Mouse (Mus musculus) mouse embryonic stem cell (cell line): ENCODE data around the gene Gm5136.

ENCODE experiments used
- in situ Hi-C, 2 experiments: fragments of 300-500 bp; cut with MboI; formaldehyde crosslinking; loops; 1 replicate in 1 of 2; 3 replicates in 1 of 2; pipeline ENCODE4 v1.14.3; 2019 to 2020; ENCODE audit warnings: low sequenced_read_pairs in 2 of 2, low pct_unique_long_range_greater_than_20kb in 1 of 2, mixed read lengths in 1 of 2; ENCODE audit not compliant: unreplicated experiment in 1 of 2

Gene Gm5136

DNA sequence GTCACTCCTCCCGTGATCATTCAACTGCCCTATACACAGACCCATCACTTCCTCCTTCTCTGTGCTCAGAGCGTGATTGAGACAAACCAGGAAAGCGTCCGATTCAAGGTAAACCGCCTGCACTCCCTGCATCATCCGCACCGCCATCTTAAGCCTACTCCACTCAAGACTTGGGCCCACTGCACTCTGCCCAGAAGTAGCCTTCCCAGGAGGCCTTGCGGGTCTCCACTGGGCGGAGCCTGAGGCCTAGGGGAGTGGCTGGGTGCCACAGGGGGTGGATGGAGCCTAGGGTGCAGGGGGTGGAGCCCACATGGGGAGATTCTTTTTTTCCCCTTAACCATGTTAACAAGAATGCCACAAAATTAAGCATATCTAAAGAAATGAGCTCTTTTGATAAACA lies at the start of gene Gm5136:
Gm5136 (minus strand) TSS at position 215 of the 400 bp plus-strand sequence.
- in situ Hi-C loops, result no loop called here

DNA sequence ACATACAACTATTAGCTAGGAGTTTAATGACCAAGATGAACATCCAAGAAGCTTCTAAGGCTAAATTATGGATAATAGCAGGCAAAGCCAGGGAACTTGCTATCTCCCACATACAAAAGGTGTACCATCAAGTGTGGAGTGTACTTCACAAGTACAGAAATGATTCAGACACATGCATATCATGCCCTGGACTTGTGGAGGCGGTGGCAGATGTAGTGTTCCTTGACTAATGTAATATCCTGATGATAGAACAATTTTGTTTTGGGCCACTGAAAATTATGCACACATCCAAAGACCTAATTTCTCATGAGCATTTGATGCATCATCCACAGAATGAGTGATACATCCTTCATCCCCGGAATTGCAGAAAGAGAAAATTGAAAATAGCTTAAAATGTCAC lies 43.8 kb upstream of the Gm5136 start:
- in situ Hi-C loops, result no loop called here

DNA sequence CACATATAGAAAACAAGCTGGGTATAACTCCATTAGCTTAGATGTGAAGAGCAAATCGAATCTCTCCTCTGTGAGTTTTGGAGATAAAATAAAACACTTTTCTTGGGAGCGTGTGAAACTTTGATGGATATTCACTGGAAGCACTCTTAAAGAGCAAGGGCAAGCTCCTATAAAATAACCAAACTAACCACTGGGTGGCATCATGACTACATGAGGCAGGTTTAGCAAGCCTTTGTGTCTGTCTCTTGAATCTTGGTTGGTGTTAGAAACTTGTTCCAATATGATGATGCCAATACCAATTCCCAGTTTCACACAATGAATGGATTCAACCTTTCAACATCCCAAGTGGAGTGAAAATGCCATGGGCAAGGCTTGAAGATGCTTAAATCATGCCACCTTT lies 34.0 kb upstream of the Gm5136 start:
- in situ Hi-C loops, result no loop called here

DNA sequence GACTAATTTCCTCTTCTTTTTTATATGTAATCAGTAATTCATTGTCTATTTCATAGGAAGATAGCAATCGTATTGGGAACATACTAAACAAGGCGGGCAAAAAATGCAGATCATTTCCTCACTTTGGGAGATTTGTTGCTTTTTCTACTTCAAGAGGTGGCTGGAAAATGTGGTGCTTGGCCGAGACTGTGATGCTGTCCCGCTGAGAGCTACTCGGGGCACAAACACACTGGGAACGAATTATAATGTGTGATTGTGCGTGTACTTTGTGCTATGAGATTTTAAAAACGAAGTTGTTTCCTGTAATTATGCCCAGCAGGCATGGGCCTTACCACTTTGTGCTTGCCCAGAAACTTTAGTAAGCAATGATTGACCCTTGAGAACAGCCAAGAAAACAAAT lies 29.0 kb upstream of the Gm5136 start:
- in situ Hi-C loops, result no loop called here

DNA sequence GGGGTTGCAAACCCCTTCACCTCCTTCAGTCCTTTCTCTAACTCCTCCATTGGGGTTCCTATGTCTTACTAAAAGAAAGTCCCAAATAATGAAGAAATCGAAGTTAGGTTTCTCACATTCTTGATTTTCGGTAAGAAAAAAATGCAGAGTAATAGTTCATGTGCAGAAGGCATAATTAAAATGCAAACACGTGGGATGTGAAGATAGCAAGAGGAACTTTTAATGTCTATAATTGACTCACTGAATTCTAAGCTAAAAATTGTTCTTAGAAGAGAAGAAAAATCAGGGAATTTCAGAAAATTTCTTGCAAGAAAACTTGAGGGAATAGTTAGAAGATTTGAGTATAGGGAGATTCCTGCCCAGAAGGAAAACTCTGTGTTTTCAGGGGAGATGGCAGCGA lies 26.4 kb upstream of the Gm5136 start:
- in situ Hi-C loops, result no loop called here

DNA sequence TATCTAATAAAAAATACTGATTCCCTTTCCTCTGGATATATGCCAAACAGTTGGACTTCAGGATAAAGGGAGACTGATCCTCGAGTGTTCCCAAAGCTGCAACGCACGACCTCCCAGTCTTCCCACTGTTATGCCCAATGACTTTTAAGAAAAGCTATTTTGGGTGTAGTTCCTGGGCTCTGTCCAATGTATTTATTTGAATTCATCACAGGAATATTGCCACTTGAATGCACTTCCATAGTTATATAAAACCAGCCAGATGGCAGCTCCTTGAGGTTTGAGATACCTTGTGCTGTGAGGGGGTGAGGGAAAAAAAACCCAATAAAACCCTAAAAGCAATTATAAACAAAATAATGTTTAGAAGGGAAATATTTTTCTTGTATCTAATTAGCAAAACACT lies 24.9 kb upstream of the Gm5136 start:
- in situ Hi-C loops, result no loop called here

DNA sequence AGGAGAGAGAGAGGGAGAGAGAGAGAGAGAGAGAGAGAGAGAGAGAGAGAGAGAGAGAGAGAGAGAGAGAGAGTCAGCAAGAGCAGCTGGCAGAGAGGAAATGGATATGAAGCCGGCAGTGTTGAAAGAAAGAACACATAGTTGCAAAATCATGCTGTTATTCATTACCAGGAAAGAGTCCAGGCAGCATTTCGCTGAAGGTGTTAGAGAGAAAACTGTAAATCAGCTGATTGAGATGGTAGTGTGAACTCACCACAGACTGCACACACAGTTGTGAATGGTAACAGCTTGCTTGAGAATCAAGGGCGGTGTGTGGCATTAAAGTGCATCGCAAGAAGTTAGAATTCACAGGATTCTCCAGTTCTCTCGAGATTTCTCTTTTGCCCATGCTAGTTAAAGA lies 10.6 kb upstream of the Gm5136 start:
- in situ Hi-C loops, result no loop called here

DNA sequence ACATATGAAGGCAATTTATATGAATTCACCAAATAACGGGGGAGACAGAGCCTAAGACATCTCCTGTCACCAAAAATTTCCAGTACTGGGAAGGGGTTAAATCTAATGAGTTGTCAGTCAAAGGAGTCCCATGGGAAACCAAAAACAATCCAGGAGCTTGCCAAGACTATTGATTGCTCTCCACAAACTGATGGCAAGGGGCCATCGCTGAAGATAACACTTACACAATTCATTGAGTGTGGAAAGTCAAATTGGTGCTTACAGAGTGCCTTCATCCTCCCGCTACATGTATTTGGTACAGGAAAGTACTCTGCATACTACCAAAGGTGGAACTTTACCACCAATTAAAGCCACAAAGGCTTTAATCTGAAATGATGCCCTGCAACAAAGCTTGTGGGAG lies 5.7 kb upstream of the Gm5136 start:
- in situ Hi-C loops, result no loop called here

DNA sequence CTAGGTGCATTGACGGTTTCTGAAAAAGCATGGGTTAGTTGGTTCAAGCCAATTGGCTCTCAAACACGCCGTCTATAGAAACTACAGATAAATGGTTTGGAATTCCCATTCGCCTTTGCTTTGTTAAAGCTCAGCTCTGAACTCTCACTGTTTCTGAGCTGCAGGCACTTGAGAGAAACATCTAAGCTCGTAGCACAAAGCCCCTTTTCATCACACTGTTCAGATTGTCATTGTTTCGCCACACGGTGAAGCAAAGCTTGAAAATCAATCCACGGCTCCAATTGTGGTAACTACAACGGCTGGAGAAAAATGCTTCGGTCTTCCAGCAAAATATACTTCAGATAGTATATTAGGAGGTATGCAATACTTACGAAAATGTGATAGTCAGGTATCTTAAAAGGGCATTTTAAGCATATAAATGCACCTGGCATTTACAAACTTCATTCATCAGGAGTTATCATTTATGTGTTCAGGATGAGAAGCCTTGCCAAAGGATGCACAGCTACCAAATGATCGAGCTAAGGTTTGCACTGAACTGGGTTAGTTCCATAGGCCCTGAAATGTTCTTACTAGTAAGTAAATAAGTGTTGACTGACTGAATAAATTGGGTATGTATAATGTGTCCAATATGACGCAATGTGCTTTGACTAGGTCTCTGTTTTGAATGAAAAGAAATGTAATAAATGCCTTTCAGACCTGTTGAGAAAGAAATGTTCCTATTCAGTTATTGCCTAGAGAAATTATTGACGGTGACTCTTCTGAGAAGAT lies 1.6 kb upstream of the Gm5136 start:
- in situ Hi-C loops, result no loop called here

DNA sequence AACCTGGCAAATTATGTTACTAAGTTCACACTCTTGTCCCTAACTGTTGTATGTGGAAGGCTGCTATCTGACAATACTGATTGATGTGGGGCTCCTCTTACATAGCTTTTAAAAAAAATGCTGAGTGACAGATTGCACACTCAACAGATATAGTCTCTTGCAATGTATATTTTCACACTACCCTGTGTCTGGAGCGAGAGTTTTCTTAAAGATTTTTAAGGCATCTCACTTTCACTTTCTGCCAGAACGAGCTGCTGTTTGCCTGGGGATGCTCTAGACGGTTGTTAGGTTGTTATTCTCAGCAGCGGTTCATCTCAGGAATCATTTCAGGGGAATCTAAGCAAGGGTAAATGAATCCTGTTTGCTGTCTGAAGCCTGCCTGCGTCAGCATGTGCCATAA lies 2.9 kb downstream of the Gm5136 start:
- in situ Hi-C loops, result no loop called here

DNA sequence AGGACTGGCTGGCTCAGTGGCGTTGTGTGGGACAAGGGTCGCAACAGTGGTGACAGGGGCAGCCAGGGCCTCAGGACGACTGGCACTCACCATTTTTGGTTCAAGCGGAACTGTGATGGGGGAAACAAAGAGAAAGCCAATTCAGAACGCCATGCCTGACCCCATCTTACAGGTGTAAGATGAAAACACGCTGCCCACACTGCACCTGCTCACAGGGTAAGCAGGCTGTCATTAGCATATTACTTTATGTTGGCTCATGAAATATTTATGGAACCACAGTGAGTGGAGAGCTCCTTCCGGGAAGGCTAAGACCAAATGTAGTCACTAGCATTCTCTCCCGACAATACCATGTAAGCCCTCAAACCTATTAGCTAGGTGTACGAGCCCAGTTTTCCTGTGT lies 9.0 kb downstream of the Gm5136 start:
- in situ Hi-C loops, result no loop called here

DNA sequence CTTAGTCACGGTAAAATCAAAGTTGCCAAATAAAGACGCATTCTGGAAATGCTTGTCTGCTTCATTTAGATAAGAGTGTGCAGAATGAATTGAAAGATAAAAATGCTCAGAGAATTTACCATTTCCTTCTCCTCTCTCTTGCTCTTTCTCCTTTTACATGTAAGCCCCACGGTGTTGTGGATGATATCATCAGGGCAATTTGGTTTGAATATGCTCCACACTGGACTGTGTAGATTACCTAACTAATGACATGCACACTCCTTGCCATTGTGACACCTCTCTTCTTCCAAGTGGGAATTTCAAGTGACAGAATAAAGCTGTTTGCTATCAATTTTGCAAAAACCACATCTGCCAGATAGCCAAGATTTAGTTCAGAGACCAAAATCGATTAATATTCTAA lies 13.3 kb downstream of the Gm5136 start:
- in situ Hi-C loops, result no loop called here

DNA sequence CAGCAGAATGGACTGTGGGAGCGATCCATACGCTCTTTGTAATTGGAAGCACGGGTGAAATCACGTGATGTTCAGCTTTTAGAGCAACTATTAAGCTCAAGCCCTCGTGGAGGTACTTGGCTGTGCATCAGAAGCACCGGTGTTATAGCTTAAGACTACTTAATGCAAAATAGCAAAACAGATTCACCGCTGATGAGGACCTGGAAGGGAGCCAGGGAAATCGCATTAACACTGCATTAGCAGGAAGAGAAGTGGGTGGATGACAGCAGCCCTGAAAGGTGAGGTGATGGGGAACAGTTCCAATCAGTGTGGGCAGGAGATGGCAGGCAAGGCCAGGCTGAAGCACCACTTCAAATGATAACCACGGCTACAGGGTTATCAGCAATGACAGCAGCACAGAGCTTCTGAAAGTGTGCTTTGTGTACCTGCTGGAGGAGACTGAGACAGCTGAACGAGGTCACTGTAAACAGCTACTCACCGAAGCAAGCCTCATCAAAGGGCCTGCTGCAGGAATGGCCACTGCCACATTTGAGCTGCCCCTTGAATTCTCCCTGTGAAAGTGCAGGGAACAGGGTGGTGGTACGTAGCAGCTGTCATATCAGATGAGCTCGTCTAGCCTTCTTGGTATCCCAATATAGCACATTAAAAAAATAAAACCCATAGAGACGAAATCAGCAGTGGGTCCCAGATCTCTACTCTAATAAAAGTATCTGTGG lies 20.1 kb downstream of the Gm5136 start:
- in situ Hi-C loops, result no loop called here

DNA sequence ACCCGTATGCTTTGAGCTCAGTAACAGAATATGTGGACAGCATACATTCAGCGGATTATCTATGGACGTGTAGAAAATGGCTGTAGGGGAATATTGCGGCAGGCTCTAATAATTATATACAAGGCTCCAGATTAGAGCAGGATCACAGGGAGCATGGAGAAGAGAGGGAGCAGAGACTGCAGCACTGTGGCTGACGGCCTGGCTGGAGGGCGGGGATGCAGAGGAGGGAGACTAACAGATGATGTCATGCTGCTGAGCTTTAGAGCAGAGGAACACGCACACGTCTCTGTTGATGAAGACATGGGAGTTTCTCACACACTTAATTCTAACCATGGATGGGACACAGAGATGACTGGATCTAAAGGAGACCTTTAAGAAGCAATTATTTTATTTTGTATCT lies 22.9 kb downstream of the Gm5136 start:
- in situ Hi-C loops, result no loop called here

DNA sequence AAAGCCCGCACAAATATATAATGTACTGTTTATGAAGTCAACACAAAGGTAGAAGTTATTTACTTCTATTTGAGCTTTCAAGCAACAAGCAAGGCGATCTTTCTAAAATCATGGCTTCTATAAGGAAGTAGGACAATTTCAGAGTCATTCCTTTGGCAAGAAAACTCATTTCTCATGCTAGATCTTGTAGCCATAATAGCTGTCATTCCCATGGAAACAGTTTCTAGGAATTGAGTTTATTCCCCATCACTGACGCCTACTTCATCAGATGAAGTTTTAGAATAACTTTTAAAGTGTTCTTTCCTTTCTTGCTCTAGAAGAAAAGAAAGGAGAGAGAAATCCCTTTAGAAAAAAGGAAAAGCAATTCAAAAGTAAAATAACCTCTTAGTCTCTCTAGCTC lies 31.0 kb downstream of the Gm5136 start:
- in situ Hi-C loops, result no loop called here

DNA sequence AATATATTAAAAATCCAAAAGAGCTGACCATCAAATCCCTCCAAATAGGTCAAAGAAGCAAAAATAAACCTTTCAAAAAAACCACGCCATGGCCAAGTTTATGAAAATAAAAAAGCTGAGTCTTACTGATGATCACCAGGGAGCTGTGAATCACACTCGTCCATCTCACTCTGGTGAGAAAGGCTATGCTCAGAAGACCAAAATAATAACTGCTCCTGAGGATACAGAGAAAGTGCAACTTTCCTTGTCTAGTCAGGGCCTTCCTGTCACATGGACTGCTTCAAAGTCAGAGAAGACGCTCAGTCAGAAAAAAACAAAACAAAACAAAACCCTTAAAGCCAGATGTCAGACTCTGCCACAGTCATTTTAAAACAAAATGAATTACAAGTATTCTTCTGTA lies 39.7 kb downstream of the Gm5136 start:
- in situ Hi-C loops, result no loop called here

DNA sequence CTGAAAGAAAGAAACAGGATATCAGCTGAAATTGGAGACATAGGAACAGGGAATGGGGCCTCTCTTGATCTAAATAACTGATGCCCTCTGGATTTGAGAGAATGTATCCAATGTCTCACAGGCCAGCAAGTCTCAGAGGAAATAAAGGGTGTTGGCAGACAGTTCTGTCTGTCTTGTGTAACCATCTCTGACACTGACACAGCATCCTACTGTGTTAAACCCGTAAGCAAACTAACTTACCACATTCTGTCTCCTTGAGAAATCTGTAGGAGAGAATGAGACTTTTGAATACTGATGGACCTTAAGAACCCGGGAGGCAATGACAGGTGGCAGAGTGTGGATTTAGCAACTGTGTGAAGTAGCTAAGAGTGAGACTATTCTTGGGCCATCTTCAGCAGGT lies 41.7 kb downstream of the Gm5136 start:
- in situ Hi-C loops, result no loop called here

DNA sequence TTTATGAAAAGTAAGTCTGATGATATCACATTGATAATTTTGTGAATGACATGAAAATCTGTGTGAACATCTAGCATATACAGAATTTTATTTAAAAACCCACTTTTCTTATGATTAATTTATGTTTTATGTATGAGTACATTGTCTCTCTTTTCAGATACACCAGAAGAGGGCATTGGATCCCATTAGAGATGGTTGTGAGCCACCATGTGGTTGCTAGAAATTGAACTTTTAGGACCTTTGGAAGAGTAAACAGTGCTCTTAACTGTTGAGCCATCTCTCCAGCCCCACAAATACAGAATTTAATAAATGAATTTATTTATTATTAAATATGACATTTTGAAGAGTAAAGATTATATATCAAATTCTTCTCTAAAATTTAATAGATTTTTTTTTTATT lies 42.3 kb downstream of the Gm5136 start:
- in situ Hi-C loops, result no loop called here

DNA sequence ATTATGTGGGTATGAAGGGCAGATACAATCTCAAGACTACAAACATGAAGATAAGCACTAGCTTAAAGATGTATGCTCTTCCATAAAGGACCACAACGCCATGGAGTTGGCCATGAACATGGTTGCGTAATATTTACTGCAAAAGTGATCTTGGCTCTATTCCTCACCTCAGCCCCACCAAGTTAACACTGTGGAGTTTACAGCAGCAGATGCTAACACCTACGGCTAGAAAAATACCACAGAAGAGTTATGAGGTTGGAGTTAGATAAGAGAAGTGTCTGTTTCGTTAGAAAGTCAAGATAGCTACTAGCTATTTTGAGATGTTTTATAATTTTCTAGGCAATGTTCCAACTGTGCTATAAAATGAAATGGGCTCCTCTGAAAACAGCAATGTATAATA lies 43.1 kb downstream of the Gm5136 start:
- in situ Hi-C loops, result no loop called here

DNA sequence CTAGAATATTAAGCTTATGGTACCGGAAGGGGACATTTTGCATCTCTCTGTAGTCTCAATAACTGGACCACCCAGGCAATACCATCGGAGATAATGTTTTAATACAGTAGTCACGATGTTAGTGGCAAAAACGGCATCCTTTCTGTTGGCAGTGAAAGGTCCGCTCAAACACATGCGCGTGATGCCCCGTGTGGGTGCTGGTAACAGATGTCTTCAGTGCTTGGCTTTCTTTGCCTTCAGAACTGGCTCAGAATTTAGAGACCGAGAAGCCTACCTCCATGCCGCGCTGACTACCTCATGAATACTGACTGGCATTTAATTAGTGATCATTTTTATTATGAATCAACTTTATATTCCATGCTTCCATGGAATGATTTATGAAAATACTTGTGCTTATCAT lies 44.9 kb downstream of the Gm5136 start:
- in situ Hi-C loops, result no loop called here
